Mouse (Mus musculus): Measurements from ENCODE around the gene Gm12355. TPM values are rescaled to one million over a fixed set of nuclear protein-coding genes. Genes with fewer than 3 reads are reported as not detected.
A peak's percentile ranks its signal among the peaks of the same experiment; 100 is the strongest.

Gene Gm12355
- polyA plus RNA-seq, 1 experiment: not detected

DNA sequence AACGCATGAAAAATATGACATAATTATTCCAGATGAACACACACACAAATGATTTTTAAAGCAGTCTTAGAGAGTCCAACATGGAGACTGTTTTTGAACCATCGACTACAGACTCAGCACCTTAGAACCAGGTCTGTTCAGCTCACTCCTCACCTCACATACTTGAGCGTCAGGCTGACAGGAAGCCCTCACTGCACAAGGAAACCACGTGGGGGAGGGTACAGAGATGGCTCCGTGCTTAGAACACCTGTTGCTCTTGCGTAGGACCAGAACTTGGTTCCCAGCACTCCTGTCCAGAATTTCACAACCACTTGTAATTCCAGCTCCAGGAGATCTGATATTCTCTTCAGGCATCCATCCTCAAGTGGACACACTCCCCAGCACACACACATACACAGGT lies 30.4 kb downstream of the Gm12355 start:
- WGBS: 40% methylated on average over 6 of the region's 6 CpGs
- Histone ChIP-seq H3K4me3 (ENCODE audit: extremely low read depth, insufficient read depth, insufficient read length) (no peak overlapping the region), H3K27me3 (ENCODE audit: control insufficient read depth, insufficient read depth, low read length) (no peaks in the 10 kb centered on the region), H3K4me1 (ENCODE audit: control insufficient read depth, insufficient read depth, insufficient read length) (no peaks in the 10 kb centered on the region; the same call in 1 of the 2 replicates), H3K27ac (ENCODE audit: insufficient read depth, low read length) (no peak overlapping the region), H3K36me3 (ENCODE audit: control insufficient read depth, insufficient read depth, low read length) (no peaks in the 10 kb centered on the region)
- no peak for TF ChIP-seq CTCF (IDR thresholded peaks at IDR 0.05; ENCODE audit: extremely low read depth, insufficient read depth, insufficient read length, insufficient replicate concordance)
- TF ChIP-seq POLR2A (IDR thresholded peaks at IDR 0.05; ENCODE audit: low read depth, low read length): no peak
- DNase-seq (ENCODE audit: low read depth in 1 of 2, low spot score in 2 of 2): no peak

DNA sequence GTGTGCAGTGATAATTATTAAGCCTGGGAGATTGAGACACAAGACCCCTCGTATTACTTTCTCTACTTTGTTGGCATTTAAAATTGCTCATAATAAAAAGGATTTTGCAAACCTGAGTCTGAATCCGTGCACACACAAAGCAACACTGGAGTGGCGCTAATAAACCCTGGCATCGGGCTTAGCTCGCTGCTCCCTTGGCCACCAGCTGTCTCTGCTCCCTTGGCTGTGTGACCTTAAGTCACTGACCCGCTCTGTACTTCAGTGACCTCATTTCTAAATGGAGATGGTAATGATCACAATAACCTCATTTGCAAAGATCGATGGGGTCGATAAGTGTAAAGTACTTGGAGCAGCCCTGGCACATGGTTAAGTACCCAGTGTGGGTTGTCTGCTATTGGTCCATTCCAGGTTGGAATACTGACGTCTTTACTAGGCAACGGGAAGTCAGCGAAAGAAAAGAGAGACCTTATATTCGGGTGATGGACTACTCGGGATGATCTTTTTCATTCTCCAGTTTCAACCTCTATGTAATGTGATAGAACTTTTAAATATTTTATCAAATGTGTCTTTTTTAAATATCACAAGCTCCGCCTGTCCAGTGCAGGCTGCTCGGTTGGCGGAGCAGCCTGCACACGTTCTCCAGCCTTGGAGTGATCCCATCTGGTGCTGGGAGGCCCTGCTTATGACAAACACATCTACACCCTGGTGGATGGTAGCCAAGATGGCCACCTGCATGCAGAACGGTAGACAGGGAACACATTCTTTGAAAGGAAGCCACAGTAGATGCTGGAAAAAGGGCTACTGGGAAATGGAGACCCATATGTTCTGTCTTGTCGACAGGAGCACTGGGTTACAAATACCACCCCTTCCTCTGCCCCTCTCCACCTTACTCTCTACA lies 34.7 kb downstream of the Gm12355 start:
- WGBS: 85% methylated on average over 19 of the region's 19 CpGs
- Histone ChIP-seq H3K27me3 (ENCODE audit: control insufficient read depth, insufficient read depth, low read length) (no peaks in the 10 kb centered on the region), H3K4me1 (ENCODE audit: control insufficient read depth, insufficient read depth, insufficient read length) (peaks cover 3% of the 10 kb centered on the region; the same call in 1 of the 2 replicates), H3K36me3 (ENCODE audit: control insufficient read depth, insufficient read depth, low read length) (no peaks in the 10 kb centered on the region), H3K27ac (ENCODE audit: insufficient read depth, low read length) (no peak overlapping the region), H3K4me3 (ENCODE audit: extremely low read depth, insufficient read depth, insufficient read length) (no peak overlapping the region)
- TF ChIP-seq POLR2A (IDR thresholded peaks at IDR 0.05; ENCODE audit: low read depth, low read length) (no peak), CTCF (IDR thresholded peaks at IDR 0.05; ENCODE audit: extremely low read depth, insufficient read depth, insufficient read length, insufficient replicate concordance) (no peak)
- DNase-seq (ENCODE audit: low read depth in 1 of 2, low spot score in 2 of 2): no peak

- DNase-seq (ENCODE audit: low read depth in 1 of 2, low spot score in 2 of 2): no peak
- no peak overlapping the region for H3K4me3 ChIP-seq (ENCODE audit: extremely low read depth, insufficient read depth, insufficient read length)
- peaks cover 3% of the 10 kb centered on the region; the same call in 1 of the 2 replicates for H3K4me1 ChIP-seq (ENCODE audit: control insufficient read depth, insufficient read depth, insufficient read length)
- H3K27me3 ChIP-seq (ENCODE audit: control insufficient read depth, insufficient read depth, low read length): no peaks in the 10 kb centered on the region
- 83% methylated on average over 8 of the region's 8 CpGs for WGBS
- 0 out of 2 replicates have a peak overlapping the region, but pooled peaks have one; percentile 9 for H3K27ac ChIP-seq (ENCODE audit: insufficient read depth, low read length)
- H3K36me3 ChIP-seq (ENCODE audit: control insufficient read depth, insufficient read depth, low read length): no peaks in the 10 kb centered on the region
- TF ChIP-seq CTCF (IDR thresholded peaks at IDR 0.05; ENCODE audit: extremely low read depth, insufficient read depth, insufficient read length, insufficient replicate concordance): no peak
- TF ChIP-seq POLR2A (IDR thresholded peaks at IDR 0.05; ENCODE audit: low read depth, low read length): no peak
Measured at GRCm38 (mm10) chr11:98589306-98589705, 36.2 kb downstream of the Gm12355 start.

DNA sequence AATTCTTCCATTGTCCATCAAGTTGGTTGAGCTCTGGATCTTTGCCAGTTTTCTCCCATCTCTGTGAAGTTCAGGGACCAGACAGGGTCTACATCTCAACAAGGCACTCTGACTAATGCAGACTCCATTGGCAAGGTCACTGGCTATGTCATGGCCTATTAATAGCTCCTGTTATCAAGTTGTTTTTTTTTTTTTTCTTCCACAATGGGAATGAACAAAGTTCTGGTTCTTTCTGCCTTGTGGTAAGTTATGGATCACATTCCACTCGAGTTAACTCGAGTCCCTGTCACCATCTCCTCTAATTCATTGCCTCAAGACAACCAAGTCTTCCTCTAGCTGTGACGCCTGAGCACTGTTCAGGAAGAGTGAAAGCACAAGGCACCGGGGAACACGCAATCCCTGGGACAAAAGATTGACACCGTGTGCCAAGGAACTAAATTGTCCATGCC lies 36.6 kb downstream of the Gm12355 start:
- Histone ChIP-seq H3K4me1 (ENCODE audit: control insufficient read depth, insufficient read depth, insufficient read length) (peaks cover 3% of the 10 kb centered on the region; the same call in 1 of the 2 replicates), H3K27me3 (ENCODE audit: control insufficient read depth, insufficient read depth, low read length) (no peaks in the 10 kb centered on the region), H3K27ac (ENCODE audit: insufficient read depth, low read length) (peak overlapping the region; percentile 9; the same call in 1 of the 2 replicates), H3K4me3 (ENCODE audit: extremely low read depth, insufficient read depth, insufficient read length) (no peak overlapping the region), H3K36me3 (ENCODE audit: control insufficient read depth, insufficient read depth, low read length) (no peaks in the 10 kb centered on the region)
- DNase-seq (ENCODE audit: low read depth in 1 of 2, low spot score in 2 of 2): no peak
- 56% methylated on average over 6 of the region's 6 CpGs for WGBS
- no peak for TF ChIP-seq POLR2A (IDR thresholded peaks at IDR 0.05; ENCODE audit: low read depth, low read length)
- no peak for TF ChIP-seq CTCF (IDR thresholded peaks at IDR 0.05; ENCODE audit: extremely low read depth, insufficient read depth, insufficient read length, insufficient replicate concordance)

DNA sequence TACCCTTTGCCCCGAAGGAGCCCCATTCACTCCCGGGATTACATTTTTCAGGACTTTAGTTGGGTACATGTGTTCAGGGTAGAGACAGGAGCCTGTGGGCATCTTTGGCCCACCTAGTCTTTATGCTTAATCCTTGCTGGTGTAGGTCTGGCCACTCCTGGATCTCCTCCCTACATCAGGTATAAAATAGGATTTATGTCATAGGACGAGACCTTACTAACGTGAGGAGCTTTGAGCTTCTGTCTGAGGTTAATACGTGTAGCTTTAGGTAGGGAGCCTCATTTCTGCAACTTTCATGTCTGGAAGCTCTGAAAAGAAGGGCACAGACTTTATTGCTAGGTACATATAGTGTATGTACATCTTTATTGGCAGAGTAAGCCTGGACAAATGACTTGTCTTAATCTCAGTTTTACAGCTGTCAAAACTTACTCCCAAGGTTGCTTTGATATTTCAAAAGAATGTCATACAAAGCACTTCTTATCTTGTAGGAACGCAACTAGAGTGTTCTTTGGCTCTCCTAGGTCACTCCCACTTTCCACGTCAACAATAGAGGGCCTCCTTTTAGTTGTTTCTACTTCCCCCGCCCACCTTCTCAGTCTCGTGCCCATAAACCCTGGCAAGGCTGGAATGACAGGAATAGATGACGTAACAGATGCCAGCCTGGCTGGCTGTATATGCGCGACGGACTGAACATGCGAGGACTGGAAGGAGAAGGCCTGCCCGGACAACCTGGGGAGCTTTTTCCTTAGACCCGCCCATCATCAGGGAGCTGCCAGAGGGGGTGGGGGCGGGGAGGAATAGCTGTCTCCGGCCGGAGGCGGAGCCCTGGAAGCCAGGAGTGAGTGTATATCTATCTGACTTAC lies 37.5 kb downstream of the Gm12355 start:
- peak in 1 of 2 experiments; percentile 25 for DNase-seq (ENCODE audit: low read depth in 1 of 2, low spot score in 2 of 2)
- WGBS: 16% methylated on average over 20 of the region's 20 CpGs
- Histone ChIP-seq H3K27ac (ENCODE audit: insufficient read depth, low read length) (peak overlapping the region; percentile 36), H3K27me3 (ENCODE audit: control insufficient read depth, insufficient read depth, low read length) (no peaks in the 10 kb centered on the region), H3K4me1 (ENCODE audit: control insufficient read depth, insufficient read depth, insufficient read length) (peaks cover 3% of the 10 kb centered on the region; the same call in 1 of the 2 replicates), H3K4me3 (ENCODE audit: extremely low read depth, insufficient read depth, insufficient read length) (peak overlapping the region; percentile 53; the same call in 1 of the 2 replicates), H3K36me3 (ENCODE audit: control insufficient read depth, insufficient read depth, low read length) (peaks cover 6% of the 10 kb centered on the region; the same call in 1 of the 2 replicates)
- TF ChIP-seq POLR2A (IDR thresholded peaks at IDR 0.05; ENCODE audit: low read depth, low read length) (no peak), CTCF (IDR thresholded peaks at IDR 0.05; ENCODE audit: extremely low read depth, insufficient read depth, insufficient read length, insufficient replicate concordance) (no peak)

- H3K4me1 ChIP-seq (ENCODE audit: control insufficient read depth, insufficient read depth, insufficient read length): peaks cover 3% of the 10 kb centered on the region; the same call in 1 of the 2 replicates
Measured at GRCm38 (mm10) chr11:98586892-98587563, 38.4 kb downstream of the Gm12355 start, which contains the start of gene Ormdl3. Gene Ormdl3 (minus strand): TSS chr11:98587368.

More at GRCm38 (mm10) chr11:98586892-98587563, 38.4 kb downstream of the Gm12355 start, which contains the start of gene Ormdl3:
- DNase-seq (ENCODE audit: low read depth in 1 of 2, low spot score in 2 of 2): peak; percentile 82 to 97
- Histone ChIP-seq H3K27ac (ENCODE audit: insufficient read depth, low read length) (peak within 1 kb of the TSS; percentile 59), H3K27me3 (ENCODE audit: control insufficient read depth, insufficient read depth, low read length) (no peaks in the 10 kb centered on the region), H3K4me3 (ENCODE audit: extremely low read depth, insufficient read depth, insufficient read length) (peak within 1 kb of the TSS; percentile 87), H3K36me3 (ENCODE audit: control insufficient read depth, insufficient read depth, low read length) (peaks cover 14% of the 10 kb centered on the region)
- 1% methylated on average over 48 of the region's 49 CpGs for WGBS
- TF ChIP-seq POLR2A (IDR thresholded peaks at IDR 0.05; ENCODE audit: low read depth, low read length) (no peak; the same call in 1 of the 2 replicates), CTCF (IDR thresholded peaks at IDR 0.05; ENCODE audit: extremely low read depth, insufficient read depth, insufficient read length, insufficient replicate concordance) (no peak)

All from spleen, adult 2 months (tissue).